Mouse (Mus musculus) neural tube, embryonic 13.5 days (tissue): ENCODE measurements at regions not wholly inside any gene's neighbourhood (a gene's known extent, or its start where the extent isn't known, plus 50 kb on each side); places are given as distances from the start of the nearest gene placed in this dataset.

ENCODE experiments used
- ATAC-seq: fragments of 200-750 bp; cut with Nextera tagmentation; 2 replicates; pipeline ENCODE4 v1.8.0; 2017; ENCODE audit warnings: low read depth, mild to moderate bottlenecking, moderate TSS enrichment, moderate library complexity
- H3K27ac ChIP-seq: fragments of 300-500 bp; sonication (generic); replicated peaks from 2 replicates; pipeline ENCODE4 v1.5.1; 2015; ENCODE audit warnings: moderate library complexity, mild to moderate bottlenecking, inconsistent platforms
- H3K27me3 ChIP-seq: fragments of 300-500 bp; sonication (generic); 2 replicates; pipeline ENCODE4 v1.6.1; 2015; ENCODE audit warnings: mild to moderate bottlenecking, inconsistent platforms
- H3K36me3 ChIP-seq: fragments of 300-500 bp; sonication (generic); 2 replicates; pipeline ENCODE4 v1.6.1; 2015; ENCODE audit warnings: mild to moderate bottlenecking, inconsistent platforms
- H3K4me1 ChIP-seq: fragments of 300-500 bp; sonication (generic); replicated peaks from 2 replicates; pipeline ENCODE4 v1.6.1; 2015; ENCODE audit warnings: inconsistent platforms
- H3K4me2 ChIP-seq: fragments of 300-500 bp; sonication (generic); 2 replicates; pipeline ENCODE4 v1.6.1; 2015; ENCODE audit warnings: inconsistent platforms, mild to moderate bottlenecking, moderate library complexity
- H3K4me3 ChIP-seq: fragments of 300-500 bp; sonication (generic); 2 replicates; pipeline ENCODE4 v1.5.1; 2015; ENCODE audit warnings: mild to moderate bottlenecking, inconsistent platforms
- H3K9ac ChIP-seq: fragments of 300-500 bp; sonication (generic); 2 replicates; pipeline ENCODE4 v1.6.1; 2015; ENCODE audit warnings: moderate library complexity, mild to moderate bottlenecking, inconsistent platforms
- H3K9me3 ChIP-seq: fragments of 300-500 bp; sonication (generic); 2 replicates; pipeline ENCODE4 v1.6.1; 2016; ENCODE audit warnings: inconsistent platforms
- WGBS: fragments of 180-500 bp; shearing (Covaris S2); methylation state at CpG from one replicate; pipeline ENCODE4 v1.1.7; 2015; 5-methylcytosine and 5-hydroxymethylcytosine counted together

DNA sequence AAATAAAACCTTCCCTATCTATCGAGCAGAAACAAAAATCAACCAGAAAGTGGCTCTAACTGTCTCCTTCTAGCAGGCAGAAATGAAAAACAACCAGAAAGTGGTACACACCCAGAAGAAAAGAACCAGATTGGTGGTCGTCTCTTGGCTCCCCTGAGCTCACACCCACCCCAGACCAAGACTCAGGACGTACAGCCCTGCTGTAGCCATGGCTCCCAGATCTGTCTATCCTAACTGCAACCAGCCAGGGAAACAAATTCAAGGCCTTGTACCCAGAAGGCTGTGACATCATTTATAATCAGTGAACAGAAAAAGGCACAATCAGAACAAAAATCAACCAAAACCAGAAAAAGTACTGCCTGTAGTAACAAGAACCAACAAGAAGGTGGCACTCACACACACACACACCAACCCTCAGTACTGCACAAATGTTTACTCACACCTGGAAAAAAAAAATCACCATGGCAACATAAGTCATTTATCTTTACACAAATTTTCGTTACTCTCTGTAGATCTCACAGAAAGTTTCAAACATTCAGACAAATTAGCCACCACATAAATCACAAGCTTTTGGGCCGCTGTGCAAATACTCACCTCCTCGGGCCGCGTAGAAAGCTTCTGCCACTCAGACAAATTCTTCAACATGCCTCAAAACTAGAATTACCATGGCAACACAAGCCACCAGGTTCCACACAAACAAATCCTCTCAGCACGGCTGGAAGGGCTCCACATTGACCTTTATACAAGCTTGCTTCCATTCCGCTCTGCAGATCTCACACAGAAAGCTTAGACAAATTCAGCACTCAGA is 85.1 kb upstream of the Smlr1 start:
- Histone ChIP-seq H3K9me3 (no peaks in the 10 kb centered on the region), H3K4me3 (no peak overlapping the region), H3K27me3 (no peaks in the 10 kb centered on the region), H3K4me1 (peaks cover 11% of the 10 kb centered on the region), H3K9ac (no peak overlapping the region), H3K4me2 (peak overlapping the region; percentile 26), H3K36me3 (no peaks in the 10 kb centered on the region), H3K27ac (0 out of 2 replicates have a peak overlapping the region, but pooled peaks have one; percentile 18)
- ATAC-seq: peak; percentile 69
- WGBS: 30% methylated on average over 10 of the region's 10 CpGs

DNA sequence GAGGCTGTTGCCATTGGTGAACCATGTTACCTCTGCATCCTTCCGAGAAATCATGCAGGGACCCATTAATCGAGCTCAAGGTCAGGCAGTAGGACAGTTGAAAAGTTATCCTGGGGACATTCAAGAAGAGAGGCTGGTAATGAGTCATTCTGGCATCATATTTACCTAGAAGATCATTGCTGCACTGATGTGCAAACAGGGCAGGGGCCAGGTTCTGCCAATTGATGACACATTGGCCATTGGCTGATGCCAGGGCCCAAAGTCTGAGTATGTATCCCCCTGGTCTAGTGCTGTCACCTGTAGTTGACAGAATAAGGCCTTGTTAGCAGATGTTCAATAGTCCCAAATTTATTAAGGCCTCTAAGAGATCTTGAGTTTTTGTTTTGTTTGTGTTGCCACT is 83.6 kb upstream of the Smlr1 start:
- H3K9ac ChIP-seq: no peak overlapping the region
- no peaks in the 10 kb centered on the region for H3K27me3 ChIP-seq
- no peak for ATAC-seq
- no peak overlapping the region for H3K4me3 ChIP-seq
- H3K4me1 ChIP-seq: peaks cover 11% of the 10 kb centered on the region
- H3K4me2 ChIP-seq: no peak overlapping the region
- H3K9me3 ChIP-seq: no peaks in the 10 kb centered on the region
- H3K27ac ChIP-seq: no peak overlapping the region
- 93% methylated on average over 2 of the region's 2 CpGs for WGBS
- no peaks in the 10 kb centered on the region for H3K36me3 ChIP-seq

DNA sequence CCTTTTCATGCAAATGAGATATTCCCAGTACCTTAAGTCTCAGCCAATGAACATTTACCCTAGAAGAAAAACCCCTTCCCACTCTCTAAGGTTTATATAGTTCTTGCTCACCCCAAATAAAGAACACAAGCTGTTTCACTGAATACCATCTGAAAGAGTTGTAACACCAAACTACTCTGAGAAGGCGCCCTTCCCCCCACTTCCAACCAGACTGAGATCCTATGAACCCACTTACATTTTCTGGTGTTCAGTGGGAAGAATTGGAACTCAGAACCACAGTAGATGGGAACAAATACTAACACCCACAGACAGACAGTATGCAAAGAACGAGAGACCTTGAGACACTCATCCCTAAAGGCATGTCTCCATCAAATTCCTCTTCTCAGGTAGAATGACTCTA is 65.4 kb upstream of the Smlr1 start:
- WGBS: 90% methylated on average over 2 of the region's 2 CpGs
- H3K4me2 ChIP-seq: no peak overlapping the region
- no peak overlapping the region for H3K4me3 ChIP-seq
- H3K9me3 ChIP-seq: no peaks in the 10 kb centered on the region
- H3K9ac ChIP-seq: no peak overlapping the region
- H3K36me3 ChIP-seq: no peaks in the 10 kb centered on the region
- H3K4me1 ChIP-seq: no peaks in the 10 kb centered on the region
- H3K27me3 ChIP-seq: no peaks in the 10 kb centered on the region
- no peak for ATAC-seq
- H3K27ac ChIP-seq: no peak overlapping the region

DNA sequence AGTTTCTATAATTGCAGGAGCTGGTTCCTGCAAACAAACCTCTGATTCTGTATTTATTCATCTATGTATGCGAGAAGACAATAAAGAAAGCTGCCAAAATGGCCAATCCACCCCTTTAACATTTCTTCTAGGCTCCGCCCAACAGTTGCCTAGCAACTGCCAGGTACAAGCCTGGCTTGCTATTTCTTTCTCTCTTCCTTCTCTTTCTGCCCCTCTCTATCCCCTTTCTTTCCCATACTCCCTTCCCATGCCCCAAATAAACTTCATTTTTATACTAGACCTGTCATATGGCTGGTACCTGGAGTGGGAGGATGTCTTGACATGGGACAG is 53.2 kb upstream of the Smlr1 start:
- no peak overlapping the region for H3K9ac ChIP-seq
- H3K27me3 ChIP-seq: no peaks in the 10 kb centered on the region
- ATAC-seq: no peak
- H3K4me3 ChIP-seq: no peak overlapping the region
- H3K4me2 ChIP-seq: no peak overlapping the region
- WGBS: 91% methylated on average over 2 of the region's 2 CpGs
- H3K9me3 ChIP-seq: no peaks in the 10 kb centered on the region
- no peaks in the 10 kb centered on the region for H3K36me3 ChIP-seq
- no peak overlapping the region for H3K27ac ChIP-seq
- H3K4me1 ChIP-seq: 0 out of 2 replicates have a peak, but pooled peaks cover 4% of the 10 kb centered on the region

DNA sequence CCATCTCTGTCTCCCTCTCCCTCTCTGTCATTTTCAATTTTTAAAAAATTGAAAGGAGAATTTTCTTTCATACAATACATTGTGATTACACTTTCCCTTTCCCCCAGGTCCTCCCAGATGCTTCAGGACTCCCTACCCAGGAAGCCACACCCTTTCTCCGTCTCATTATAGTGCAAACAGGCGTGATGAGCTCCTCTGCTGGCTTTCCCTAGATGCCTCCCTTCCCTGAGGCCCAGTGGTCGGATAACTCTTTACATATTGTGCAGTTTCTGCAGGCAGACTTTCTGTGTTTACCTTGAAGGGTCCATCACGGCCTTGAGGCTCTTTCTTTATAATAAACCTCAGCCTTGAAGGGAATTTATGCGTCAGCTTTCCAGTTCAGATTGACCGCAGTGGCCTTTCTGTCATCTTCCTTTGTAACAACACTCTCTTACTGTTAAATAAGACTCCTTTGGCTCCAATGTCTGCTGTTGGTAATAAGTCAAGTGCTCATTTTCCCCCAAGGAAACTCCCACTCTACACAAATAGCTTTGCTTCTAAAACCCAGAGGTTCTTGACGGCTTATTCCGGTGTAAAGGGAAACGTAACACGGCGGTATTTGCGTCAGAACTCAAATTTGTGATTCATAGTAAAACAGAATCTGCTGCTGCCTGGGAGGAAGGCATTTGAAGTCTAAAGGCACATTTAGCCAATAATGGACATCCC is 52.7 kb upstream of the Smlr1 start:
- Histone ChIP-seq H3K27ac (no peak overlapping the region), H3K4me3 (no peak overlapping the region), H3K9me3 (no peaks in the 10 kb centered on the region), H3K36me3 (no peaks in the 10 kb centered on the region), H3K27me3 (no peaks in the 10 kb centered on the region), H3K9ac (no peak overlapping the region), H3K4me2 (no peak overlapping the region), H3K4me1 (0 out of 2 replicates have a peak, but pooled peaks cover 4% of the 10 kb centered on the region)
- 72% methylated on average over 12 of the region's 12 CpGs for WGBS
- no peak for ATAC-seq
